Mouse (Mus musculus): ENCODE results near the gene Anxa11.

DNA sequence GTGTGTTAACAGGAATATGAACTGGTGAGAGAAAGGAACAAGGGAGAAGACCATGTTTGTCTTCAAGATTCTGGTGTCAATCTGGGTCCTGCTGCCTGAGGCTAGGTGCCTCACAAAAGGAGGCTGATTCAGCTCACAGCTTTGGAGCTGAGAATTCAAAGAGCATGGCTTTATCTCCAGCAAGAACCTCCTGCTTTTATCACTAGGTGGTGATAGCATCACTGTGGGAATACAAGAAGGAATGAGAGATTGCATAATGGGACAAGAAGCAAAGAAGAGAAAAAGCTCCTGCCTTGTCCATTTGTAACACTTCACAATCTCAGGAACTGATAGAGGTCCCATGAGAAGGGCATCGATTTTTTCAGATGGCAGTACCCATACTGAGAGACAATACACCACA lies 10.6 kb upstream of the Anxa11 start:
- TF ChIP-seq CTCF (IDR thresholded peaks at IDR 0.05; ENCODE audit: extremely low read depth, insufficient read depth, insufficient read length, insufficient replicate concordance) (no peak), POLR2A (IDR thresholded peaks at IDR 0.05; ENCODE audit: low read depth, low read length) (no peak)

Measured in spleen, adult 2 months (tissue).